ENCODE assay signal across 19 mouse cellular contexts in the genomic region with DNA sequence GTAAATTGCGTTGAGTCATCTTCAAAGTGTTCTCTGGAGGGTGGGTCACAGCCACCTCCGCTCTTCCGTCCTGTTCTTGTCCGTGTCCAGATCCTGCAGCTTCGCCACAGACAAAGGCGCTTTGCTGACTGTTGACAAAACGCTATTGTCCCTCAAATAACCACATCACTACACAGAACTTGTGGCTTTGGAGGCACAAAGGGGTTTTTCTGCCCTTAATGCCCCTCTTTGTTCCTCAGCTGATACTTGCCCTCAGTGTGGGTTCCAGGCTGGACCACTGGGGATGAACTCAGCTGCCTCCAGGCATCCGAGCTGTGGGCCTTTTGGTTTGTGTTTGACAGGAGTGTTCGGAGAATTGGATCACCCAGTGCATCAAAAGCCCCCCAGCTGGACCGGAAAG. TPM values are rescaled to one million over a fixed set of nuclear protein-coding genes. Genes with fewer than 3 reads are reported as not detected.
"Had no signal": no experiment of that assay in that cellular context is flagged by ENCODE, and none has a peak within 500 bp of the region (broad histone marks: within the 10 kb centered on the region; RNA-seq: fewer than 3 reads in every experiment).

No protein-coding gene starts in this region.

- DNase-seq: kidney, adult 11 months; kidney, adult 8-10 months; kidney, postnatal 10 days; kidney, postnatal 4 days; liver, embryonic 13.5 days; lung, adult 2 months; lung, postnatal 14 days; lung, postnatal 4 days; midbrain, embryonic 14.5 days; right cerebral cortex, postnatal 25 days; spleen, adult 18-20 months; thymus, adult 2 months; thymus, postnatal 14 days; thymus, postnatal 4 days had no signal

- H3K4me3 ChIP-seq: intestine, embryonic 15.5 days; kidney, embryonic 15.5 days; liver, embryonic 13.5 days had no signal

- H3K27ac ChIP-seq: intestine, embryonic 15.5 days; kidney, embryonic 15.5 days; liver, embryonic 13.5 days had no signal

RNA-seq across cellular contexts. Expression of a gene that starts 3.6 kb away (rescaled TPM):
- total RNA-seq: megakaryocyte progenitor cell, adult 5-6 weeks; megakaryocyte-erythroid progenitor cell, adult 5-6 weeks had no signal
- polyA plus RNA-seq: limb, embryonic 11.5 days; liver, embryonic 13.5 days had no signal

RNA-seq across cellular contexts. Expression of a gene that starts 18.3 kb away (rescaled TPM):
- total RNA-seq: megakaryocyte progenitor cell, adult 5-6 weeks; megakaryocyte-erythroid progenitor cell, adult 5-6 weeks had no signal
